Mouse (Mus musculus) stomach, embryonic 16.5 days (tissue): ENCODE results near the gene Bhlhe23. TPM values are rescaled to one million over a fixed set of nuclear protein-coding genes. Genes with fewer than 3 reads are reported as not detected.
A peak's percentile ranks its signal among the peaks of the same experiment; 100 is the strongest.

ENCODE experiments used
- ATAC-seq: fragments of 200-750 bp; cut with Nextera tagmentation; 2 replicates; pipeline ENCODE4 v1.8.0; 2017; ENCODE audit warnings: moderate number of reproducible peaks, moderate TSS enrichment; ENCODE audit not compliant: insufficient read depth, low FRiP score
- H3K27ac ChIP-seq: fragments of 300-500 bp; sonication (generic); 2 replicates; pipeline ENCODE4 v1.5.1; 2014; ENCODE audit warnings: low read length
- H3K27me3 ChIP-seq: fragments of 300-500 bp; sonication (generic); 2 replicates; pipeline ENCODE4 v1.6.1; 2014; ENCODE audit warnings: low read length, control low read depth, mixed read lengths; ENCODE audit not compliant: control insufficient read depth, insufficient read depth
- H3K36me3 ChIP-seq: fragments of 300-500 bp; sonication (generic); 2 replicates; pipeline ENCODE4 v1.6.1; 2014; ENCODE audit warnings: low read length; ENCODE audit not compliant: control insufficient read depth, insufficient read depth
- H3K4me1 ChIP-seq: fragments of 300-500 bp; sonication (generic); 2 replicates; pipeline ENCODE4 v1.6.1; 2014; ENCODE audit warnings: low read length, control low read depth, mixed read lengths; ENCODE audit not compliant: control insufficient read depth, insufficient read depth
- H3K4me2 ChIP-seq: fragments of 300-500 bp; sonication (generic); 2 replicates; pipeline ENCODE4 v1.6.1; 2014; ENCODE audit warnings: low read depth, low read length, mixed read lengths
- H3K4me3 ChIP-seq: fragments of 300-500 bp; sonication (generic); replicated peaks from 2 replicates; pipeline ENCODE4 v1.5.1; 2014; ENCODE audit warnings: mild to moderate bottlenecking, low read length
- H3K9ac ChIP-seq: fragments of 300-500 bp; sonication (generic); 2 replicates; pipeline ENCODE4 v1.6.1; 2014; ENCODE audit warnings: low read length
- H3K9me3 ChIP-seq: fragments of 300-500 bp; sonication (generic); replicated peaks from 2 replicates; pipeline ENCODE4 v1.6.1; 2016; ENCODE audit warnings: low read length, control low read depth; ENCODE audit not compliant: control insufficient read depth
- WGBS: fragments of 180-500 bp; shearing (Covaris S2); extraction: QIAGEN DNeasy Blood & Tissue Kit; methylation state at CpG from one replicate; pipeline ENCODE4 v1.1.7; 2014; 5-methylcytosine and 5-hydroxymethylcytosine counted together
- polyA plus RNA-seq: library from polyadenylated mRNA; unstranded; fragments of >200 nt; fragmentation: Nextera tagmentation; extraction: Ambion mirVana; gene quantifications from 2 replicates; pipeline ENCODE4 v1.2.1, GENCODE M21; 2015

Gene Bhlhe23
- polyA plus RNA-seq, 1 experiment from 2014 or later = not detected

DNA sequence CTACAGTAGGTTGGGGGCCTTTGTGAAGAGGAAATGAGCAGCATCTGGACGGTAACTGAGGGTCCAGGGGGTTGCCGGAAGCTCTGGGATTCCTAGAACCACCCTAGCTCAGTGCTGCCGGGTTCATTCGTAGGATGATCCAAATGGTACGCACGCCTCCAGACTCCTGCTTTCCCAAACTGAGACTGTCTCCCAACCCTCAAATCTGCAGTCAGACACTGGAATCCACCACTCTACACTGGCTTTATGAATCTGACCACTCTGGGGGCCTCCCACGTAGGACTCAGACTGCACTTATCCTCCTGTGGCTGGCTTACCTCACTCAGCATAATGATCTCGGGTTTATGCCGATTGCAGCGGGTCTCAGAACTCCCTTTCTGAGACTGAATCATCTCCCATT is 32.8 kb upstream of the Bhlhe23 start:
- Histone ChIP-seq H3K9ac (no peak overlapping the region), H3K9me3 (no peaks in the 10 kb centered on the region), H3K4me1 (no peaks in the 10 kb centered on the region), H3K36me3 (no peaks in the 10 kb centered on the region), H3K4me3 (no peak overlapping the region), H3K4me2 (no peak overlapping the region), H3K27me3 (no peaks in the 10 kb centered on the region), H3K27ac (no peak overlapping the region)
- 76% methylated on average over 10 of the region's 10 CpGs for WGBS
- no peak for ATAC-seq

- WGBS = 68% methylated on average over 1 of the region's 1 CpGs
- ATAC-seq = no peak
- no peak overlapping the region for H3K4me3 ChIP-seq
Measured at GRCm38 (mm10) chr2:180805966-180806365, 29.3 kb upstream of the Bhlhe23 start.

DNA sequence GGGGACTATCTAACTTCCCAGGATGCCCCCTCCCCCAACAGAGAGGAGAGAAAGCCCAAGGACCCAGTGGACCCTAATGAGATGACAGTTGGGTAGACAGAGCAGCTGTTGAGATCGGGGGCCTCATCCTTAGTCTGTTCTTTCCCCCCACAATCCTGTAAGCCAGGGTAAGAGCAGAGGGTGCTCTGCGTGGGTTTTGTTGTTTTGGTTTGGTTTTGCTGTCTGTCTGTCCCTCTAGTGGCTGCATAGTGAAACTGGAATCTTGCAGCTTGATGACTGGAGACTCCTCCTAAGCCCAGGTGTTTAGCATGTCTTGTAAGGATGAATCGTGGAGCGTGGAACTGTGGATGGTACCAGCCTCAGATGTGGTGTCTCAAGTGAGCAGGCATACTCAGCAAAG is 19.3 kb upstream of the Bhlhe23 start:
- WGBS = 56% methylated on average over 4 of the region's 4 CpGs
- no peaks in the 10 kb centered on the region for H3K27me3 ChIP-seq
- no peaks in the 10 kb centered on the region for H3K4me1 ChIP-seq
- no peak overlapping the region for H3K9ac ChIP-seq
- no peak overlapping the region for H3K27ac ChIP-seq
- no peak overlapping the region for H3K4me3 ChIP-seq
- no peaks in the 10 kb centered on the region for H3K36me3 ChIP-seq
- no peak overlapping the region for H3K4me2 ChIP-seq
- no peaks in the 10 kb centered on the region for H3K9me3 ChIP-seq
- ATAC-seq = no peak

More at GRCm38 (mm10) chr2:180805966-180806365, 29.3 kb upstream of the Bhlhe23 start:
- H3K27ac ChIP-seq = no peak overlapping the region
- no peaks in the 10 kb centered on the region for H3K9me3 ChIP-seq
- H3K4me2 ChIP-seq = no peak overlapping the region
- H3K9ac ChIP-seq = no peak overlapping the region
- no peaks in the 10 kb centered on the region for H3K36me3 ChIP-seq
- no peaks in the 10 kb centered on the region for H3K4me1 ChIP-seq
- no peaks in the 10 kb centered on the region for H3K27me3 ChIP-seq

GRCm38 (mm10) chr2:180795597-180795996 is 18.9 kb upstream of the Bhlhe23 start:
- 37% methylated on average over 3 of the region's 3 CpGs for WGBS
- H3K9ac ChIP-seq = no peak overlapping the region
- H3K4me3 ChIP-seq = no peak overlapping the region
- H3K36me3 ChIP-seq = no peaks in the 10 kb centered on the region
- no peak overlapping the region for H3K4me2 ChIP-seq
- no peak overlapping the region for H3K27ac ChIP-seq
- H3K27me3 ChIP-seq = 0 out of 2 replicates have a peak, but pooled peaks cover under 1% of the 10 kb centered on the region
- H3K9me3 ChIP-seq = no peaks in the 10 kb centered on the region
- H3K4me1 ChIP-seq = no peaks in the 10 kb centered on the region
- no peak for ATAC-seq

- H3K27me3 ChIP-seq = peaks cover 11% of the 10 kb centered on the region
- no peak for ATAC-seq
- no peaks in the 10 kb centered on the region for H3K4me1 ChIP-seq
- no peaks in the 10 kb centered on the region for H3K9me3 ChIP-seq
- no peak overlapping the region for H3K4me3 ChIP-seq
- 84% methylated on average over 2 of the region's 2 CpGs for WGBS
- no peak overlapping the region for H3K27ac ChIP-seq
- H3K36me3 ChIP-seq = no peaks in the 10 kb centered on the region
- no peak overlapping the region for H3K9ac ChIP-seq
- H3K4me2 ChIP-seq = no peak overlapping the region
Measured at GRCm38 (mm10) chr2:180794422-180794821, 17.7 kb upstream of the Bhlhe23 start.

DNA sequence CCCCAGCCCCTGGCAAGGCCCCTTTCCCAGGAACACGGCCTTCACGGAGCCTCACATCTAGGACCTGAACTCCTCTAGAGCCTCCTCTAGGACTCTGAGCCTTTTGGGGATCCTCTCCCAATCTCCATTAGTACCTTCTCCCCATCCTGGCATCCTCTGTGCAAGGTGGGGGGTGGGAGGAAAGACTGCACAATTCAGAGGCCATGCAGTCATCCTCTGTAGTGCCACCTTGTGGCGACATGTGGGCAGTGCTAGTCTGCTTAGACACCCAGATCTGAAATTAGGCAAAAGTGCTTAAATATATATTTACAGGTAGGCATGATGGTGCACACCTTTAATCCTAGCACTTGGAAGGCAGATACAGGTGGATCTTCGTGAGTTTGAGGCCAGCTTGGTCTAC is 15.0 kb upstream of the Bhlhe23 start:
- peak; percentile 7; the same call in 1 of the 2 replicates for ATAC-seq
- no peak overlapping the region for H3K4me3 ChIP-seq
- H3K9me3 ChIP-seq = no peaks in the 10 kb centered on the region
- H3K27me3 ChIP-seq = peaks cover 14% of the 10 kb centered on the region
- H3K9ac ChIP-seq = no peak overlapping the region
- H3K4me1 ChIP-seq = no peaks in the 10 kb centered on the region
- H3K36me3 ChIP-seq = no peaks in the 10 kb centered on the region
- 41% methylated on average over 4 of the region's 4 CpGs for WGBS
- H3K4me2 ChIP-seq = no peak overlapping the region
- no peak overlapping the region for H3K27ac ChIP-seq

- H3K9ac ChIP-seq = no peak overlapping the region
- H3K4me3 ChIP-seq = no peak overlapping the region
- peaks cover 14% of the 10 kb centered on the region for H3K27me3 ChIP-seq
- ATAC-seq = no peak
- no peak overlapping the region for H3K4me2 ChIP-seq
- no peak overlapping the region for H3K27ac ChIP-seq
- no peaks in the 10 kb centered on the region for H3K4me1 ChIP-seq
- no peaks in the 10 kb centered on the region for H3K9me3 ChIP-seq
- no peaks in the 10 kb centered on the region for H3K36me3 ChIP-seq
- WGBS = 11% methylated on average over 7 of the region's 7 CpGs
Measured at GRCm38 (mm10) chr2:180788843-180789242, 12.1 kb upstream of the Bhlhe23 start.

DNA sequence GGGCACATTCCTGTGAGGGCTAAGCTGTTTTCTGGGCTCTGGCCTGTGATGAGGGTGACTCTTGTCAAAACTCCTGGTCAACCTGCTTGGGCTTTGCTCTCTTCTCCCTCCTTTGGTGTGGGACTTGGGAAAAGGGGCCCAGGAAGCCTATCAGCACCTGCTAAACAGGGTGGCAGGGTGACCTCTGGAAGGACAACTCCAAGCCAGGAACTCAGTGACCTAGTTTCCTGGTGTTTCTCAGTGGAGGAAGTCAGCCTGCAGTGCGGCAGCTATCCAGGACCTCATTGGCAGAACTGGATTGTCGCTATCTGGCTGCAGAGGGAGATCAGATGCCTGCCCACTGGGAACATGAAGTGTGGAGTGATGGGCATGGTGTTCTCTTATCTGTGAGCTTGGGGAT is 11.7 kb upstream of the Bhlhe23 start:
- no peak overlapping the region for H3K4me2 ChIP-seq
- H3K36me3 ChIP-seq = no peaks in the 10 kb centered on the region
- ATAC-seq = no peak
- H3K4me1 ChIP-seq = no peaks in the 10 kb centered on the region
- WGBS = 25% methylated on average over 2 of the region's 2 CpGs
- H3K4me3 ChIP-seq = no peak overlapping the region
- H3K9me3 ChIP-seq = no peaks in the 10 kb centered on the region
- H3K9ac ChIP-seq = no peak overlapping the region
- peaks cover 14% of the 10 kb centered on the region for H3K27me3 ChIP-seq
- H3K27ac ChIP-seq = no peak overlapping the region

DNA sequence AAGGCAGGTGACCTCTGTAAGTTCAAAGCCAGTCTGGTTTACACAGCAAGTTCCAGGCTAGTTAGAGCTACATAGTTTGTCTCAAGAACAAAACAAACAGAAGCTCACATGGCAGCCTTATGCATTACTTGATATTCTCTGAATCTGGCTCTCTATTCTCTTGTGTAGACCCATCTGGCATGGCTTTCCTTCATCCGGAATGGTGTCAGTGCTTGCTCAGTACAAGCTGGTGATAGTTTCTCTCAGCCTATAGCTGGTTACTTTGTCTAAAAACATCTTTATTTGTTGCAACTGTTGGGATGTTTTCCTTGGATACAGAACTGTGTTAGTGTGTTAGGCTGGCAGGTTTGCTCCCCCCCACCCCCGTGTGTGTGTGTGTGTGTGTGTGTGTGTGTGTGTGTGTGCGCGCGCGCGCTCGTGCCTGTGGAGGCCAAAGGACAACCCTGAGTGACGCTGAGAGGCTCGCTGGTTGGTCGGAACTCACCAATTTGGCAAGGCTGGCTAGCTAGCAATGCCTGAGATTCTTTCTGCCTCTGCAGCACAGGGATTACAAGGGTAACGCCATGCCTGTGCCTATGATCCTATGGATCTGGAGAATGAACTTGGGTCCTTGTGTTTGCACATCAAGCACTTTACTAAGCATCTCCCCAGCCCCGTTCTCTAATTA is 11.0 kb upstream of the Bhlhe23 start:
- WGBS = 70% methylated on average over 13 of the region's 13 CpGs
- no peak overlapping the region for H3K4me2 ChIP-seq

More for the DNA sequence above, 11.0 kb upstream of the Bhlhe23 start:
- Histone ChIP-seq H3K9ac (no peak overlapping the region), H3K4me1 (no peaks in the 10 kb centered on the region), H3K9me3 (no peaks in the 10 kb centered on the region), H3K27me3 (peaks cover 14% of the 10 kb centered on the region), H3K36me3 (no peaks in the 10 kb centered on the region), H3K27ac (no peak overlapping the region), H3K4me3 (no peak overlapping the region)
- ATAC-seq = no peak
